Mouse (Mus musculus) forebrain, postnatal 0 days (tissue): ENCODE results near the gene B830017H08Rik. TPM values are rescaled to one million over a fixed set of nuclear protein-coding genes. Genes with fewer than 3 reads are reported as not detected.

ENCODE experiments used
- ATAC-seq: fragments of 200-750 bp; cut with Nextera tagmentation; 2 replicates; pipeline ENCODE4 v1.8.0; 2017; ENCODE audit warnings: mild to moderate bottlenecking, moderate library complexity
- DNase-seq: peaks from one replicate; pipeline ENCODE4 v3.0.0-alpha.2; 2015
- H3K27ac ChIP-seq: fragments of 300-500 bp; sonication (generic); 2 replicates; pipeline ENCODE4 v1.5.1; 2014; ENCODE audit warnings: low read depth, mild to moderate bottlenecking, antibody characterized with exemption, low read length, moderate library complexity, mixed read lengths
- H3K27me3 ChIP-seq: fragments of 300-500 bp; sonication (generic); 2 replicates; pipeline ENCODE4 v1.6.1; 2014; ENCODE audit warnings: mild to moderate bottlenecking, low read length, mixed read lengths; ENCODE audit not compliant: insufficient read depth
- H3K36me3 ChIP-seq: fragments of 300-500 bp; sonication (generic); 2 replicates; pipeline ENCODE4 v1.6.1; 2014; ENCODE audit warnings: mild to moderate bottlenecking, moderate library complexity; ENCODE audit not compliant: insufficient read depth
- H3K4me1 ChIP-seq: fragments of 300-500 bp; sonication (generic); 2 replicates; pipeline ENCODE4 v1.6.1; 2014; ENCODE audit warnings: antibody characterized with exemption; ENCODE audit not compliant: insufficient read depth
- H3K4me2 ChIP-seq: fragments of 300-500 bp; sonication (generic); 2 replicates; pipeline ENCODE4 v1.6.1; 2014; ENCODE audit warnings: low read depth, mild to moderate bottlenecking, moderate library complexity
- H3K4me3 ChIP-seq: fragments of 300-500 bp; sonication (generic); 2 replicates; pipeline ENCODE4 v1.5.1; 2014; ENCODE audit warnings: low read depth, low read length, mixed read lengths
- H3K9ac ChIP-seq: fragments of 300-500 bp; sonication (generic); 2 replicates; pipeline ENCODE4 v1.6.1; 2014; ENCODE audit warnings: mild to moderate bottlenecking
- H3K9me3 ChIP-seq: fragments of 300-500 bp; sonication (generic); 2 replicates; pipeline ENCODE4 v1.6.1; 2016; ENCODE audit warnings: low read length
- CTCF ChIP-seq: sonication (generic); IDR thresholded peaks from 2 replicates; pipeline ENCODE4 v1.5.1; 2016; ENCODE audit warnings: antibody characterized with exemption, control low read depth, low read depth
- WGBS: fragments of 180-500 bp; shearing (Covaris S2); extraction: QIAGEN DNeasy Blood & Tissue Kit; methylation state at CpG from one replicate; pipeline ENCODE4 v1.1.7; 2014; 5-methylcytosine and 5-hydroxymethylcytosine counted together
- polyA plus RNA-seq: library from polyadenylated mRNA; unstranded; fragments of >200 nt; fragmentation: Nextera tagmentation; extraction: Ambion mirVana; gene quantifications from 2 replicates; pipeline ENCODE4 v1.2.1, GENCODE M21; 2015
- total RNA-seq: library from RNA; depleted of rRNA; stranded (reverse); fragments of >200 nt; gene quantifications from 2 replicates; pipeline ENCODE4 v1.2.3, GENCODE M21; 2014

Gene B830017H08Rik
- total and polyA plus RNA-seq, 2 experiments from 2014 or later = 5.9 to 6.8 TPM

- Histone ChIP-seq H3K4me3 (peak overlapping the region; percentile 41), H3K27ac (no peak overlapping the region), H3K27me3 (peaks cover 64% of the 10 kb centered on the region), H3K4me2 (peak overlapping the region; percentile 59), H3K9me3 (no peaks in the 10 kb centered on the region), H3K36me3 (no peaks in the 10 kb centered on the region), H3K9ac (0 out of 2 replicates have a peak overlapping the region, but pooled peaks have one; percentile 35), H3K4me1 (peaks cover 23% of the 10 kb centered on the region; the same call in 1 of the 2 replicates)
- ATAC-seq (no peak), DNase-seq (no peak)
- WGBS = 8% methylated on average over 33 of the region's 33 CpGs
- TF ChIP-seq CTCF = no peak
Observed at GRCm38 (mm10) chr16:17803675-17804448, 29.1 kb upstream of the B830017H08Rik start.

- H3K27me3 ChIP-seq = peaks cover 58% of the 10 kb centered on the region
- TF ChIP-seq CTCF = no peak
- ATAC-seq (no peak), DNase-seq (no peak)
- no peaks in the 10 kb centered on the region for H3K36me3 ChIP-seq
- peak overlapping the region; percentile 58 for H3K4me2 ChIP-seq
- WGBS = 2% methylated on average over 33 of the region's 33 CpGs
- H3K4me1 ChIP-seq = peaks cover 28% of the 10 kb centered on the region; the same call in 1 of the 2 replicates
- peak overlapping the region; percentile 35; the same call in 1 of the 2 replicates for H3K9ac ChIP-seq
- peak overlapping the region; percentile 31 for H3K4me3 ChIP-seq
- no peaks in the 10 kb centered on the region for H3K9me3 ChIP-seq
- no peak overlapping the region for H3K27ac ChIP-seq
Observed at GRCm38 (mm10) chr16:17804449-17804912, 28.4 kb upstream of the B830017H08Rik start.

- ATAC-seq (no peak), DNase-seq (no peak)
- 0 out of 2 replicates have a peak overlapping the region, but pooled peaks have one; percentile 35 for H3K9ac ChIP-seq
- TF ChIP-seq CTCF = no peak
- H3K9me3 ChIP-seq = no peaks in the 10 kb centered on the region
- H3K4me3 ChIP-seq = peak overlapping the region; percentile 31
- no peak overlapping the region for H3K27ac ChIP-seq
- H3K4me2 ChIP-seq = peak overlapping the region; percentile 58; the same call in 1 of the 2 replicates
- H3K4me1 ChIP-seq = peaks cover 31% of the 10 kb centered on the region; the same call in 1 of the 2 replicates
- WGBS = 9% methylated on average over 7 of the region's 7 CpGs
- H3K27me3 ChIP-seq = peaks cover 55% of the 10 kb centered on the region
- no peaks in the 10 kb centered on the region for H3K36me3 ChIP-seq
Observed at GRCm38 (mm10) chr16:17804982-17805381, 27.9 kb upstream of the B830017H08Rik start.

GRCm38 (mm10) chr16:17806581-17807191 lies 26.2 kb upstream of the B830017H08Rik start:
- Histone ChIP-seq H3K36me3 (no peaks in the 10 kb centered on the region), H3K4me3 (peak overlapping the region; percentile 64), H3K4me2 (peak overlapping the region; percentile 97), H3K27ac (peak overlapping the region; percentile 93), H3K9me3 (no peaks in the 10 kb centered on the region), H3K9ac (peak overlapping the region; percentile 90), H3K27me3 (peaks cover 42% of the 10 kb centered on the region), H3K4me1 (peaks cover 33% of the 10 kb centered on the region; the same call in 1 of the 2 replicates)
- ATAC-seq (peak; percentile 32; the same call in 1 of the 2 replicates), DNase-seq (peak; percentile 70)
- under 1% methylated on average over 50 of the region's 50 CpGs for WGBS
- peak; percentile 31; the same call in 1 of the 2 replicates for TF ChIP-seq CTCF

GRCm38 (mm10) chr16:17807192-17808009 lies 25.5 kb upstream of the B830017H08Rik start:
- 3% methylated on average over 64 of the region's 73 CpGs for WGBS
- peaks cover 32% of the 10 kb centered on the region; the same call in 1 of the 2 replicates for H3K4me1 ChIP-seq
- peak; percentile 93 for ATAC-seq

GRCm38 (mm10) chr16:17809125-17809524 lies 23.8 kb upstream of the B830017H08Rik start:
- Histone ChIP-seq H3K9me3 (no peaks in the 10 kb centered on the region), H3K27me3 (peaks cover 18% of the 10 kb centered on the region), H3K4me3 (no peak overlapping the region), H3K36me3 (no peaks in the 10 kb centered on the region), H3K4me2 (no peak overlapping the region), H3K4me1 (peaks cover 22% of the 10 kb centered on the region; the same call in 1 of the 2 replicates), H3K9ac (no peak overlapping the region), H3K27ac (no peak overlapping the region)
- WGBS = 81% methylated on average over 4 of the region's 4 CpGs
- no peak for ATAC-seq
- no peak for TF ChIP-seq CTCF
- DNase-seq = no peak

More at GRCm38 (mm10) chr16:17807192-17808009, 25.5 kb upstream of the B830017H08Rik start:
- DNase-seq = peak; percentile 96
- H3K9ac ChIP-seq = peak overlapping the region; percentile 90
- H3K27me3 ChIP-seq = peaks cover 34% of the 10 kb centered on the region
- peak overlapping the region; percentile 97 for H3K4me2 ChIP-seq
- no peak for TF ChIP-seq CTCF
- H3K27ac ChIP-seq = peak overlapping the region; percentile 93
- H3K4me3 ChIP-seq = peak overlapping the region; percentile 64
- no peaks in the 10 kb centered on the region for H3K36me3 ChIP-seq
- no peaks in the 10 kb centered on the region for H3K9me3 ChIP-seq
